Mouse (Mus musculus): ENCODE measurements around the gene Slc37a1. TPM values are rescaled to one million over a fixed set of nuclear protein-coding genes. Genes with fewer than 3 reads are reported as not detected.

The Slc37a1 gene
- total and polyA plus RNA-seq, 3 experiments: 14.2 to 15.0 TPM; not detected in 1

DNA sequence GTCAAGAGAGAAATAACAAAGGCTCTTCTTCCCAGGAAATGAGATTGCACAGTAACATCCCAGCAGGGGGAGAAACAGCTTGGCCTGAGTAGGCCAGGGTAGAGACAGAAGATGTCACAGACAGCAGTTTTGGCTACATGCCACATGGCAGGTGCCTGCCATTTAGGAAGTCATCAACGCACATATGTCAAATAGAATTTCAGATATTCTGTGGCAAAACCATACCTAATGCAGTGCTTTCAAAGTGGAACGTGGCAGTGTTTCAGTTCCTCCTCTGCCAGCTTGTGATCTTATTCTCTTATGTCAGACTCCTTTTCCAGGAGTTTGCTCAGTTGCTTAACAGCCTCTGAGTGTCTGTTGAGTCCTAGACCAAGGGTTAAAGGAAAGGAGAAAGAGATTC lies 725 bp upstream of the Slc37a1 start:
- no peak for TF ChIP-seq KAT2A (conservative IDR thresholded peaks at IDR 0.05; ENCODE audit: low read depth, low read length)
- TF ChIP-seq CHD1 (IDR thresholded peaks at IDR 0.05; ENCODE audit: low read depth, low read length): no peak
- no peak for TF ChIP-seq E2F4 (IDR thresholded peaks at IDR 0.05; ENCODE audit: borderline replicate concordance, low read depth, low read length)
- no peak for TF ChIP-seq TCF12 (IDR thresholded peaks at IDR 0.05; ENCODE audit: low read depth, low read length)
- TF ChIP-seq CTCF (IDR thresholded peaks at IDR 0.05 in 2 of 3, conservative IDR thresholded peaks at IDR 0.05 in 1 of 3; ENCODE audit: control insufficient read depth in 1 of 3, insufficient read depth in 1 of 3, low read depth in 2 of 3, low read length in 3 of 3, poor library complexity in 1 of 3, severe bottlenecking in 1 of 3): no peak
- no peak for TF ChIP-seq MXI1 (IDR thresholded peaks at IDR 0.05; ENCODE audit: low read depth, low read length)
- TF ChIP-seq ZC3H11A (IDR thresholded peaks at IDR 0.05; ENCODE audit: low read depth, low read length): no peak
- TF ChIP-seq MAZ (IDR thresholded peaks at IDR 0.05; ENCODE audit: low read depth, low read length): no peak
- TF ChIP-seq NRF1 (IDR thresholded peaks at IDR 0.05; ENCODE audit: insufficient read depth, low read depth, low read length, poor library complexity, severe bottlenecking): no peak
- no peak for TF ChIP-seq ELF1 (IDR thresholded peaks at IDR 0.05; ENCODE audit: low read depth, low read length)
- no peak for TF ChIP-seq JUND (IDR thresholded peaks at IDR 0.05; ENCODE audit: low read depth, low read length)
- TF ChIP-seq ZKSCAN1 (IDR thresholded peaks at IDR 0.05; ENCODE audit: low read depth, low read length): no peak
- TF ChIP-seq ETS1 (IDR thresholded peaks at IDR 0.05; ENCODE audit: low read depth, low read length): no peak
- TF ChIP-seq ZNF384 (IDR thresholded peaks at IDR 0.05; ENCODE audit: low read depth, low read length): no peak
- no peak for TF ChIP-seq TBP (IDR thresholded peaks at IDR 0.05; ENCODE audit: low read depth, low read length)
- no peak for TF ChIP-seq MAFK (IDR thresholded peaks at IDR 0.05; ENCODE audit: borderline replicate concordance, low read depth, low read length)
- no peak for TF ChIP-seq GATA1 (IDR thresholded peaks at IDR 0.05; ENCODE audit: low read depth, low read length)
- TF ChIP-seq USF2 (IDR thresholded peaks at IDR 0.05; ENCODE audit: borderline replicate concordance in 1 of 2, insufficient read depth in 1 of 2, low read depth in 1 of 2, low read length in 2 of 2): no peak
- H3K9me3 ChIP-seq (replicated peaks; ENCODE audit: insufficient read depth, low read length): no peaks in the 10 kb centered on the region
- H3K36me3 ChIP-seq (ENCODE audit: control insufficient read depth in 1 of 2, insufficient read depth in 2 of 2, low read length in 2 of 2): peaks cover 0 to 6% of the 10 kb centered on the region in 2 experiments; a peak in 2 of 4 replicates
- H3K4me3 ChIP-seq (ENCODE audit: control insufficient read depth in 1 of 2, insufficient read depth in 1 of 2, low read depth in 2 of 2, low read length in 2 of 2): no peak overlapping the region
- peaks cover 4 to 20% of the 10 kb centered on the region in 2 experiments; a peak in 3 of 4 replicates for H3K4me1 ChIP-seq (ENCODE audit: control insufficient read depth in 1 of 2, insufficient read depth in 2 of 2, low read length in 2 of 2)
- H3K9ac ChIP-seq (ENCODE audit: control insufficient read depth, low read depth, low read length, poor library complexity, severe bottlenecking): no peak overlapping the region
- no peaks in the 10 kb centered on the region; a peak in 1 of 4 replicates for H3K27me3 ChIP-seq (ENCODE audit: control insufficient read depth in 1 of 2, insufficient read depth in 2 of 2, low read length in 2 of 2)
- no peaks in the 10 kb centered on the region; the same call in 1 of the 2 replicates for H3K79me2 ChIP-seq (ENCODE audit: control insufficient read depth, insufficient read depth, low read length, poor library complexity)
- H3K27ac ChIP-seq (ENCODE audit: control insufficient read depth, low read depth, low read length): no peak overlapping the region
- no peak for DNase-seq (ENCODE audit: low read depth, low spot score)

- Histone ChIP-seq H3K9me3 (replicated peaks; ENCODE audit: insufficient read depth, low read length) (no peaks in the 10 kb centered on the region), H3K79me2 (ENCODE audit: control insufficient read depth, insufficient read depth, low read length, poor library complexity) (no peaks in the 10 kb centered on the region; the same call in 1 of the 2 replicates), H3K4me3 (ENCODE audit: control insufficient read depth in 1 of 2, insufficient read depth in 1 of 2, low read depth in 2 of 2, low read length in 2 of 2) (peak overlapping the region; percentile 82 to 95), H3K36me3 (ENCODE audit: control insufficient read depth in 1 of 2, insufficient read depth in 2 of 2, low read length in 2 of 2) (peaks cover 0 to 7% of the 10 kb centered on the region in 2 experiments; a peak in 2 of 4 replicates), H3K27ac (ENCODE audit: control insufficient read depth, low read depth, low read length) (peak overlapping the region; percentile 60), H3K9ac (ENCODE audit: control insufficient read depth, low read depth, low read length, poor library complexity, severe bottlenecking) (peak overlapping the region; percentile 85), H3K27me3 (ENCODE audit: control insufficient read depth in 1 of 2, insufficient read depth in 2 of 2, low read length in 2 of 2) (no peaks in the 10 kb centered on the region; a peak in 1 of 4 replicates), H3K4me1 (ENCODE audit: control insufficient read depth in 1 of 2, insufficient read depth in 2 of 2, low read length in 2 of 2) (peaks cover 4 to 22% of the 10 kb centered on the region in 2 experiments; a peak in 3 of 4 replicates)
- DNase-seq (ENCODE audit: low read depth, low spot score): peak; percentile 92
- TF ChIP-seq CHD1 (IDR thresholded peaks at IDR 0.05; ENCODE audit: low read depth, low read length): no peak
- TF ChIP-seq MAX (IDR thresholded peaks at IDR 0.05; ENCODE audit: low read length): 0 out of 2 replicates have a peak, but pooled peaks have one; percentile 55
- peak; percentile 83 for TF ChIP-seq POLR2AphosphoS2 (IDR thresholded peaks at IDR 0.05; ENCODE audit: low read length)
- TF ChIP-seq USF2 (IDR thresholded peaks at IDR 0.05; ENCODE audit: borderline replicate concordance in 1 of 2, insufficient read depth in 1 of 2, low read depth in 1 of 2, low read length in 2 of 2): no peak
- no peak for TF ChIP-seq ZC3H11A (IDR thresholded peaks at IDR 0.05; ENCODE audit: low read depth, low read length)
- no peak for TF ChIP-seq ZNF384 (IDR thresholded peaks at IDR 0.05; ENCODE audit: low read depth, low read length)
- no peak for TF ChIP-seq BHLHE40 (IDR thresholded peaks at IDR 0.05; ENCODE audit: borderline replicate concordance, low read depth, low read length)
- no peak for TF ChIP-seq MYB (IDR thresholded peaks at IDR 0.05; ENCODE audit: low read depth, low read length)
- TF ChIP-seq USF1 (IDR thresholded peaks at IDR 0.05; ENCODE audit: low read depth, low read length): no peak
- TF ChIP-seq ETS1 (IDR thresholded peaks at IDR 0.05; ENCODE audit: low read depth, low read length): 0 out of 2 replicates have a peak, but pooled peaks have one; percentile 3
- TF ChIP-seq NELFE (IDR thresholded peaks at IDR 0.05; ENCODE audit: low read depth, low read length): peak; percentile 87
- TF ChIP-seq UBTF (IDR thresholded peaks at IDR 0.05; ENCODE audit: borderline replicate concordance, insufficient read depth, low read depth, low read length): no peak
- TF ChIP-seq E2F4 (IDR thresholded peaks at IDR 0.05; ENCODE audit: borderline replicate concordance, low read depth, low read length): no peak
- no peak for TF ChIP-seq MEF2A (IDR thresholded peaks at IDR 0.05; ENCODE audit: extremely low read depth, insufficient replicate concordance, low read depth, low read length, poor library complexity, severe bottlenecking)
- TF ChIP-seq ELF1 (IDR thresholded peaks at IDR 0.05; ENCODE audit: low read depth, low read length): peak; percentile 77
- TF ChIP-seq SIN3A (IDR thresholded peaks at IDR 0.05; ENCODE audit: low read length): peak; percentile 81
- TF ChIP-seq POLR2A (IDR thresholded peaks at IDR 0.05; ENCODE audit: control insufficient read depth in 1 of 2, insufficient read depth in 1 of 2, low read depth in 1 of 2, low read length in 2 of 2, poor library complexity in 1 of 2): peak; percentile 37 to 95; a peak in 2 of 4 replicates
- peak; percentile 71 for TF ChIP-seq ZMIZ1 (IDR thresholded peaks at IDR 0.05; ENCODE audit: low read depth, low read length)
- peak; percentile 89 for TF ChIP-seq TBP (IDR thresholded peaks at IDR 0.05; ENCODE audit: low read depth, low read length)
- TF ChIP-seq CHD2 (IDR thresholded peaks at IDR 0.05; ENCODE audit: low read length): no peak
Measured at GRCm38 (mm10) chr17:31287216-31287615, 624 bp downstream of the Slc37a1 start.

Data from MEL (cell line).